ENCODE assay signal across 7 mouse cellular contexts in the genomic region with DNA sequence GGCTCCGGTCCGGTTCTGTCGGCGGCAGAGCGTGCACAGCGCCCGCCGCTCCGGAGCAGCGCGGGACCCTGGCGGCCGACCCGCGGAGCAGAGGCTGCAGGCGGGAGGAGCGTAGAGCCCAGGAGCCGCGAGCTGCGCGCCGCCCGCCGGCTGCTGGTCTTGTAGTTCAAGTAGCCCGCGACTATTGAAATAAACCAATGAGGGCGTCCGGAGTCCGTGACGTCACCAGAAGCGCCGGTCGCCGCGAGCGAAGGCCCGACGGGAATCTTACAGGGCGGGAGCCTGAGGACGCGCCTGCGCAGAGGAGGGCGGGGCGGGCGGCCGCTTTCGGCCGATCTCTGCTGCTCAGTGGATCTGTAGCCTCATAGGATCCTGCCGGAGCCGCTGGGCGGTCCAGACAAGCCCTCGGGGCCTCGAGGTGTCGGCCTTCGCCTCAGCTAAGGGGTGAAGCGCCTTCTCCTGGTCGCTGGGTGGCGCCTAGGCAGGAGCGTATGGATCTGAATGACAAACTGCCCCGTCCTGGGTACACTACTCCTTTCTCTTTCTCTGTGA. TPM values are rescaled to one million over a fixed set of nuclear protein-coding genes. Genes with fewer than 3 reads are reported as not detected.
A peak's percentile ranks its signal among the peaks of the same experiment; 100 is the strongest.
DNase-seq lines count a peak whose midpoint lies in the region; ATAC-seq lines count a peak whose summit lies in the region.

TSS of gene Ccna2 (minus strand) at position 324 of the 552 bp plus-strand sequence.

- H3K36me3 ChIP-seq in intestine, embryonic 16.5 days (ENCODE audit: control insufficient read depth, insufficient read depth, low read length) = 0 out of 2 replicates have a peak, but pooled peaks cover 4% of the 10 kb centered on the region
- peaks cover 13% of the 10 kb centered on the region; the same call in 1 of the 2 replicates for H3K36me3 ChIP-seq in midbrain, embryonic 11.5 days (ENCODE audit: control insufficient read depth, insufficient read depth, low read length)

- H3K4me3 ChIP-seq in intestine, embryonic 16.5 days (ENCODE audit: low read length) = peak within 1 kb of the TSS; percentile 93
- peak within 1 kb of the TSS; percentile 94 for H3K4me3 ChIP-seq in midbrain, embryonic 11.5 days (ENCODE audit: low read depth, low read length)

- H3K4me2 ChIP-seq in intestine, embryonic 16.5 days (ENCODE audit: low read depth, low read length) = peak within 1 kb of the TSS; percentile 79
- H3K4me2 ChIP-seq in midbrain, embryonic 11.5 days = peak within 1 kb of the TSS; percentile 46

- H3K27me3 ChIP-seq in intestine, embryonic 16.5 days (replicated peaks; ENCODE audit: control insufficient read depth, insufficient read depth, low read length) = no peaks in the 10 kb centered on the region
- H3K27me3 ChIP-seq in midbrain, embryonic 11.5 days (ENCODE audit: control insufficient read depth, insufficient read depth, low read length) = no peaks in the 10 kb centered on the region

- WGBS in intestine, embryonic 16.5 days = under 1% methylated on average over 60 of the region's 60 CpGs
- under 1% methylated on average over 60 of the region's 60 CpGs for WGBS in midbrain, embryonic 11.5 days

- no peaks in the 10 kb centered on the region for H3K9me3 ChIP-seq in intestine, embryonic 16.5 days (ENCODE audit: control insufficient read depth, low read length)
- H3K9me3 ChIP-seq in midbrain, embryonic 11.5 days (ENCODE audit: control insufficient read depth, low read length) = no peaks in the 10 kb centered on the region

- H3K9ac ChIP-seq in intestine, embryonic 16.5 days (ENCODE audit: low read depth, low read length) = peak within 1 kb of the TSS; percentile 89
- peak within 1 kb of the TSS; percentile 93 for H3K9ac ChIP-seq in midbrain, embryonic 11.5 days (ENCODE audit: low read length)

- H3K4me1 ChIP-seq in intestine, embryonic 16.5 days (ENCODE audit: control insufficient read depth, insufficient read depth, low read length) = peaks cover 15% of the 10 kb centered on the region
- peaks cover 18% of the 10 kb centered on the region for H3K4me1 ChIP-seq in midbrain, embryonic 11.5 days (ENCODE audit: control insufficient read depth, insufficient read depth, low read length)

- peak; percentile 100 for ATAC-seq in intestine, embryonic 16.5 days
- peak; percentile 100 for ATAC-seq in midbrain, embryonic 11.5 days (ENCODE audit: low FRiP score)

- H3K27ac ChIP-seq in intestine, embryonic 16.5 days (ENCODE audit: low read length) = peak within 1 kb of the TSS; percentile 70
- H3K27ac ChIP-seq in midbrain, embryonic 11.5 days (ENCODE audit: low read depth, low read length) = peak within 1 kb of the TSS; percentile 72

- DNase-seq in adrenal gland, adult 8-10 months = peak; percentile 98
- peak; percentile 98 for DNase-seq in embryo, embryonic 9.5 days (ENCODE audit: extremely low spot score)
- DNase-seq in gastrocnemius, postnatal 4 days (ENCODE audit: low spot score in 2 of 2) = peak; percentile 97 to 99
- DNase-seq in left cerebral cortex, postnatal 36 days (ENCODE audit: low spot score in 2 of 2) = peak; percentile 97 to 98
- DNase-seq in midbrain, embryonic 11.5 days (ENCODE audit: low spot score, missing footprints) = peak; percentile 99
- peak; percentile 98 for DNase-seq in skeletal muscle tissue, adult 2 months (ENCODE audit: low read depth, low spot score)

- intact Hi-C loops in left cerebral cortex, postnatal 36 days (cut with DNase I) = loop anchor here (2.0 kb wide), 1 partner anchor 19 kb away; the partner anchor contains the start of gene Exosc9

RNA-seq across cellular contexts. Expression of gene Ccna2, which starts in this region (rescaled TPM):
- total RNA-seq in adrenal gland, adult 8-10 months (2022) = 1 to 10 TPM; 1.4 to 3.7 (median 2.1) TPM
- 10 to 100 TPM; 35.6 to 41.1 TPM for total RNA-seq in gastrocnemius, postnatal 4 days (2021)
- 140 and 155 TPM in 2 replicates for polyA plus RNA-seq in intestine, embryonic 16.5 days (2015; fragmentation: Nextera tagmentation; extraction: Ambion mirVana)
- total RNA-seq in left cerebral cortex, postnatal 36 days (2021) = 1 to 10 TPM; 1.3 to 1.7 TPM
- polyA plus RNA-seq in midbrain, embryonic 11.5 days (2014; fragmentation: Nextera tagmentation; extraction: Ambion mirVana) = 311 and 320 TPM in 2 replicates

Comparison
In these comparisons a context has a peak if more than half of its experiments do, and no peak if none do; other contexts are left out.
1. Peak in every context shown above with its lines: DNase-seq, ATAC-seq, H3K4me3 ChIP-seq and H3K27ac ChIP-seq.
2. RNA of gene Ccna2 (total RNA-seq): 35.6 to 41.1 TPM in gastrocnemius, postnatal 4 days; 1.4 to 3.7 TPM in adrenal gland, adult 8-10 months and 1.3 to 1.7 TPM in left cerebral cortex, postnatal 36 days; every median in the first group is over 4 times any median in the second.